Mouse (Mus musculus): ENCODE results near the gene Gm8159. TPM values are rescaled to one million over a fixed set of nuclear protein-coding genes. Genes with fewer than 3 reads are reported as not detected.
"Not testable (repeated sequence)": the region's sequence is repeated elsewhere in the genome, so short reads cannot be mapped to it uniquely, and the experiment has no call there.

The Gm8159 gene
- not detected in 2 replicates for polyA plus RNA-seq (2015; fragmentation: Nextera tagmentation; extraction: Ambion mirVana)

DNA sequence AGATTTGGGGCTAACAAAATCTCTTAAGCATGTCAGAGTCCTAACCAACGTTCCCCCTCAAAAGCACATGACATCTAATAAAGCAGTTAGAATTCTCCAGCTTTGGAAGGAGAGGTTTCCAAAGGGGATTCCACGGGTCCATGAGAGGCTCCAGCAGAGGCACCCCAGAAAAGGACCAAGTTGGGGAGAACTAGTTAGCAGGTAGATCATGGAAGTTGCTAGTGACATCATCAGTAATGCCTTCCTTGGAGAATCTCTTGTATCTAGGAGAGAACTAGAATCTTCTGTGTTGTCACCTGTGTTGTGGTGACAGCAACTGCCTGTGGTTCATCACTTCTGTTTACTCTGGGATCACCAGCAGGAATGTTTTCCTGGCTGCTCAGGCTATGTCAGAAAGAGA lies at the start of gene Gm8159:
TSS of gene Gm8159 (plus strand) at position 301 of the 400 bp plus-strand sequence.
- H3K27ac ChIP-seq (ENCODE audit: low read length); ATAC-seq; H3K36me3 ChIP-seq (ENCODE audit: control insufficient read depth, insufficient read depth, low read length); H3K9me3 ChIP-seq (replicated peaks; ENCODE audit: control insufficient read depth, low read length, poor library complexity, severe bottlenecking); H3K9ac ChIP-seq (ENCODE audit: low read depth, low read length); H3K27me3 ChIP-seq (ENCODE audit: control insufficient read depth, insufficient read depth, low read depth, low read length); H3K4me3 ChIP-seq (ENCODE audit: low read depth, low read length); H3K4me2 ChIP-seq (ENCODE audit: low read length); H3K4me1 ChIP-seq (ENCODE audit: control insufficient read depth, insufficient read depth, low read length): not testable (repeated sequence)
- WGBS, result no CpG with 5 or more reads among the region's 2 CpGs

DNA sequence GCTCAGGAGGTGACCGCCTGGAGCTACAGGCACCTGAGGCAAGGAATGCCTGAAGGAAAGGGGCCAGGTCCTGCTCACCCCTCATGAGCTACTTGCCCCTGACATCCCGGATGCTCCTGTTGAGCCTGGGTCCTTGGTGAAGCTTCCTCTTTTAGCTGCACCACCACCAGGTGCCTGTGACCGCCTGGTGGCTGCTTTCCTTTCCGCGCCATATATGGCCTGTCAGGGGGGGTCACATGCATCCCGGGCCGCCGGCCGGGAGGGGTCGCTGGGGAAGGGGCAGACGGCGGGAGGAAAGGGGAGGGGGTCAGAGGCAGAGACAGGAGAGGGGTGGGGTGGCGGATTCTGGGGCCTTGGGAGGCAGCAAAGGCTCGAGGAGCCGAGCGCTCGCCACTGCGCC lies 17.2 kb downstream of the Gm8159 start:
- Histone ChIP-seq H3K9ac (ENCODE audit: low read depth, low read length) (peak overlapping the region; percentile 48), H3K4me2 (ENCODE audit: low read length) (peak overlapping the region; percentile 59), H3K4me3 (ENCODE audit: low read depth, low read length) (peak overlapping the region; percentile 37)
- H3K36me3 ChIP-seq (ENCODE audit: control insufficient read depth, insufficient read depth, low read length); H3K9me3 ChIP-seq (replicated peaks; ENCODE audit: control insufficient read depth, low read length, poor library complexity, severe bottlenecking); H3K4me1 ChIP-seq (ENCODE audit: control insufficient read depth, insufficient read depth, low read length); H3K27me3 ChIP-seq (ENCODE audit: control insufficient read depth, insufficient read depth, low read depth, low read length); H3K27ac ChIP-seq (ENCODE audit: low read length); ATAC-seq: not testable (repeated sequence)
- under 1% methylated on average over 12 of the region's 18 CpGs for WGBS

DNA sequence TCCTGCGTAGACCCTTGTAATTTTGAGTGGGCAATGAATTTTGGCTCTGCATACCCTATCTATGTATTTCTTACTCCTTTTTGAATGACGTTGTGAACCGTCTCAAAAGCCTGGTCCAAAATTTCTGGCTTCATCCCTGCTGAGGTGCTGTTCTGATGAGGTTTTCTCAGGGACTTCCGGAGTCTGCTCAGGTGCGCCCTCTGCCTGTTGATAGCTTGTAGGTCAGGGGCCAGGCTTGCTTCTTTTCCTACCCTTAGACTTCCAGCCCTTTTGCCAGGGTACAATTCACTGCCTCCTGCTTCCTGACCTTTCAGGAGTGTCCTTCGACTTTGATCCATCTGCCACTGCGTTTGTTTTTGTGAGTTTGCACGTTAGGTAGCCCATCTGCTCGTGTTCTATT lies 18.2 kb downstream of the Gm8159 start:
- H3K9ac ChIP-seq (ENCODE audit: low read depth, low read length); H3K27me3 ChIP-seq (ENCODE audit: control insufficient read depth, insufficient read depth, low read depth, low read length); H3K4me2 ChIP-seq (ENCODE audit: low read length); ATAC-seq; H3K9me3 ChIP-seq (replicated peaks; ENCODE audit: control insufficient read depth, low read length, poor library complexity, severe bottlenecking); H3K4me3 ChIP-seq (ENCODE audit: low read depth, low read length); H3K4me1 ChIP-seq (ENCODE audit: control insufficient read depth, insufficient read depth, low read length); H3K36me3 ChIP-seq (ENCODE audit: control insufficient read depth, insufficient read depth, low read length); H3K27ac ChIP-seq (ENCODE audit: low read length): not testable (repeated sequence)
- 0% methylated on average over 3 of the region's 9 CpGs for WGBS

DNA sequence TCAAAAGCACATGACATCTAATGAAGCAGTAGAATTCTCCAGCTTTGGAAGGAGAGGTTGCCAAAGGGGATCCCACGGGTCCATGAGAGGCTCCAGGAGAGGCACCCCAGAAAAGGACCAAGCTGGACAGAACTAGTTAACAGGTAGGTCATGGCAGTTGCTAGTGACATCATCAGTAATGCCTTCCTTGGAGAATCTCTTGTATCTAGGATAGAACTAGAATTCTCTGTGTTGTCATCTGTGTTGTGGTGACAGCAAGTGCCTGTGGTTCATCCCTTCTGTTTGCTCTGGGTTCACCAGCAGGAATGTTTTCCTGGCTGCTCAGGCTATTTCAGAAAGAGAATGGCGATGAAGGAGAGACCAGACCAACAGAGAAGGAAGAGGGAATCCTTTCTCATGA lies 31.7 kb downstream of the Gm8159 start, which contains the start of gene Gm3239:
TSS of gene Gm3239 (plus strand) at position 301 of the 400 bp plus-strand sequence.
- not testable (repeated sequence) for H3K27ac ChIP-seq (ENCODE audit: low read length); H3K9me3 ChIP-seq (replicated peaks; ENCODE audit: control insufficient read depth, low read length, poor library complexity, severe bottlenecking); H3K4me2 ChIP-seq (ENCODE audit: low read length); H3K27me3 ChIP-seq (ENCODE audit: control insufficient read depth, insufficient read depth, low read depth, low read length); H3K36me3 ChIP-seq (ENCODE audit: control insufficient read depth, insufficient read depth, low read length); H3K4me3 ChIP-seq (ENCODE audit: low read depth, low read length); H3K9ac ChIP-seq (ENCODE audit: low read depth, low read length); ATAC-seq; H3K4me1 ChIP-seq (ENCODE audit: control insufficient read depth, insufficient read depth, low read length)
- no CpG with 5 or more reads among the region's 2 CpGs for WGBS

Other genes starting within 250 kb of the Gm8159 start
- gene Gm3159, start 234.8 kb upstream of the Gm8159 start, polyA plus RNA-seq (2015; fragmentation: Nextera tagmentation; extraction: Ambion mirVana), result not detected in 2 replicates
- 5.8 and 8.2 TPM in 2 replicates for gene Gm3164, start 216.9 kb upstream of the Gm8159 start, polyA plus RNA-seq (2015; fragmentation: Nextera tagmentation; extraction: Ambion mirVana)
- gene Gm3173, start 201.4 kb upstream of the Gm8159 start, polyA plus RNA-seq (2015; fragmentation: Nextera tagmentation; extraction: Ambion mirVana), result 2.3 and 3.5 TPM in 2 replicates
- not detected in 2 replicates for gene Gm3182, start 150.6 kb upstream of the Gm8159 start, polyA plus RNA-seq (2015; fragmentation: Nextera tagmentation; extraction: Ambion mirVana)
- not detected in 2 replicates for gene Gm3047, start 76.9 kb upstream of the Gm8159 start, polyA plus RNA-seq (2015; fragmentation: Nextera tagmentation; extraction: Ambion mirVana)
- gene Gm3239, start 31.8 kb downstream of the Gm8159 start, polyA plus RNA-seq (2015; fragmentation: Nextera tagmentation; extraction: Ambion mirVana), result 1.7 and 1.9 TPM in 2 replicates
- not detected in 2 replicates for gene Gm7876, start 76.9 kb downstream of the Gm8159 start, polyA plus RNA-seq (2015; fragmentation: Nextera tagmentation; extraction: Ambion mirVana)
- gene Gm3252, start 94.4 kb downstream of the Gm8159 start, polyA plus RNA-seq (2015; fragmentation: Nextera tagmentation; extraction: Ambion mirVana), result 4.0 and 4.6 TPM in 2 replicates
- gene Gm9602, start 144.0 kb downstream of the Gm8159 start, polyA plus RNA-seq (2015; fragmentation: Nextera tagmentation; extraction: Ambion mirVana), result not detected in 2 replicates
- gene Gm3269, start 205.8 kb downstream of the Gm8159 start, polyA plus RNA-seq (2015; fragmentation: Nextera tagmentation; extraction: Ambion mirVana), result not detected in 2 replicates
- 2.9 and 3.8 TPM in 2 replicates for gene Gm3264, start 223.2 kb downstream of the Gm8159 start, polyA plus RNA-seq (2015; fragmentation: Nextera tagmentation; extraction: Ambion mirVana)